7 mouse cellular contexts compared by ENCODE assay signal in genomic region chr19:22775191-22775695, GRCm38 (mm10).
"Had no signal": no experiment of that assay in that cellular context is flagged by ENCODE, and none has a peak within 500 bp of the region (broad histone marks: within the 10 kb centered on the region; RNA-seq: fewer than 3 reads in every experiment).

No protein-coding gene starts in this region.

- DNase-seq: lung, adult 2 months; lung, postnatal 14 days; lung, postnatal 36 days; right cerebral cortex, postnatal 14 days; thymus, adult 2 months; thymus, postnatal 25 days; thymus, postnatal 4 days had no signal
